Mouse (Mus musculus) bone marrow macrophage, adult 2 months (primary cell): Measurements from ENCODE around the gene Comp.

Experiments
- CTCF ChIP-seq: IDR thresholded peaks from 2 replicates; pipeline ENCODE4 v1.5.1; 2012; ENCODE audit warnings: low read depth, mild to moderate bottlenecking, low read length, moderate library complexity
- POLR2A ChIP-seq: IDR thresholded peaks from 2 replicates; pipeline ENCODE4 v1.6.1; 2012; ENCODE audit warnings: mild to moderate bottlenecking, low read depth, low read length, borderline replicate concordance

GRCm38 (mm10) chr8:70347443-70347842 lies 25.9 kb upstream of the Comp start:
- TF ChIP-seq CTCF: no peak
- TF ChIP-seq POLR2A: no peak
